Mouse (Mus musculus) myocyte (in vitro differentiated cells): ENCODE measurements at regions not wholly inside any gene's neighbourhood (a gene's known extent, or its start where the extent isn't known, plus 50 kb on each side); places are given as distances from the start of the nearest gene placed in this dataset.

Experiments
- E2F4 ChIP-seq: IDR thresholded peaks from one replicate; pipeline ENCODE4 v1.6.1; 2011; ENCODE audit warnings: mild to moderate bottlenecking, control low read depth, moderate library complexity; ENCODE audit not compliant: insufficient read depth
- MYOD1 ChIP-seq, 3 experiments: IDR thresholded peaks; one replicate each; pipeline ENCODE4 v1.6.1; 2011; ENCODE audit warnings: control low read depth in 2 of 3, low read depth in 2 of 3, mild to moderate bottlenecking in 2 of 3, moderate library complexity in 1 of 3; ENCODE audit not compliant: insufficient read length in 2 of 3, control insufficient read depth in 1 of 3
- POLR2A ChIP-seq: IDR thresholded peaks from one replicate; pipeline ENCODE4 v1.6.1; 2011; ENCODE audit warnings: low read depth, mild to moderate bottlenecking, control low read depth, moderate library complexity; ENCODE audit not compliant: insufficient read length
- POLR2AphosphoS2 ChIP-seq: IDR thresholded peaks from one replicate; pipeline ENCODE4 v1.6.1; 2011; ENCODE audit warnings: low read depth, control low read depth; ENCODE audit not compliant: insufficient read length
- USF1 ChIP-seq: IDR thresholded peaks from one replicate; pipeline ENCODE4 v1.6.1; 2011; ENCODE audit warnings: low read depth, mild to moderate bottlenecking, control low read depth, moderate library complexity

GRCm38 (mm10) chr13:78427141-78428083 lies 227.9 kb upstream of the Nr2f1 start:
- TF ChIP-seq E2F4 (no peak), POLR2A (no peak), USF1 (no peak), POLR2AphosphoS2 (no peak), MYOD1 (IDR thresholded peaks at IDR 0.05; ENCODE audit: control insufficient read depth in 1 of 3, insufficient read length in 2 of 3, low read depth in 2 of 3) (no peak)
